9 mouse cellular contexts compared by ENCODE assay signal in the genomic region with DNA sequence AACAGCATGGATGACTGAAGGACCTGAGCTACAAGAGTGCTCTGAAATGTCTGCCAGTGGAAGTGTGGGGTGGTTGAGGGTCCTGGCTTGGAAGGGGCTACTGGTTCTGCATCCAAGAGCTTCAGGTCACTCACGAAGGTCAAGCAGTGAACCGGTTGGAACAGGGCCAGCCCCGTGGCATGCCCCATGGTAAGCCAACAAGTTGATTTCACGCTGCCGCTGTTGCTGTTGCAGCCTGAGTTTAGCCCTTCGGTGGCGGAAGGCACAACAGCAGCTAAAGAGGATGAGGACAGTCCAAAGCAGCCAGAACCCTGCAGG. TPM values are rescaled to one million over a fixed set of nuclear protein-coding genes. Genes with fewer than 3 reads are reported as not detected.
A peak's percentile ranks its signal among the peaks of the same experiment; 100 is the strongest.
DNase-seq lines count a peak whose midpoint lies in the region; ATAC-seq lines count a peak whose summit lies in the region.
"Had no signal": no experiment of that assay in that cellular context is flagged by ENCODE, and none has a peak within 500 bp of the region (broad histone marks: within the 10 kb centered on the region; RNA-seq: fewer than 3 reads in every experiment).

No protein-coding gene starts in this region.

- H3K4me2 ChIP-seq in heart, embryonic 15.5 days, result peak overlapping the region; percentile 95; the same call in 1 of the 2 replicates
- peak overlapping the region; percentile 55 for H3K4me2 ChIP-seq in embryonic facial prominence, embryonic 11.5 days (ENCODE audit: low read depth, low read length)
- peak overlapping the region; percentile 90; the same call in 1 of the 2 replicates for H3K4me2 ChIP-seq in intestine, embryonic 16.5 days (ENCODE audit: low read depth, low read length)
- H3K4me2 ChIP-seq in midbrain, embryonic 13.5 days (replicated peaks), result peak overlapping the region; percentile 98

- H3K36me3 ChIP-seq in heart, embryonic 15.5 days, result peaks cover 16% of the 10 kb centered on the region; the same call in 1 of the 2 replicates
- H3K36me3 ChIP-seq in embryonic facial prominence, embryonic 11.5 days (replicated peaks; ENCODE audit: control insufficient read depth, insufficient read depth, low read depth, low read length), result no peaks in the 10 kb centered on the region; the same call in 1 of the 2 replicates
- no peaks in the 10 kb centered on the region; the same call in 1 of the 2 replicates for H3K36me3 ChIP-seq in intestine, embryonic 16.5 days (ENCODE audit: control insufficient read depth, insufficient read depth, low read length)
- peaks cover 33% of the 10 kb centered on the region for H3K36me3 ChIP-seq in midbrain, embryonic 13.5 days

- H3K4me3 ChIP-seq in heart, embryonic 15.5 days, result 0 out of 2 replicates have a peak overlapping the region, but pooled peaks have one; percentile 77
- no peak overlapping the region; the same call in 1 of the 2 replicates for H3K4me3 ChIP-seq in embryonic facial prominence, embryonic 11.5 days (ENCODE audit: low read depth, low read length)
- peak overlapping the region; percentile 74; the same call in 1 of the 2 replicates for H3K4me3 ChIP-seq in intestine, embryonic 16.5 days (ENCODE audit: low read length)
- peak overlapping the region; percentile 74 for H3K4me3 ChIP-seq in midbrain, embryonic 13.5 days (replicated peaks)

- no peaks in the 10 kb centered on the region for H3K9me3 ChIP-seq in heart, embryonic 15.5 days (replicated peaks)
- no peaks in the 10 kb centered on the region for H3K9me3 ChIP-seq in embryonic facial prominence, embryonic 11.5 days (replicated peaks; ENCODE audit: control insufficient read depth, low read length)
- no peaks in the 10 kb centered on the region for H3K9me3 ChIP-seq in intestine, embryonic 16.5 days (ENCODE audit: control insufficient read depth, low read length)
- no peaks in the 10 kb centered on the region for H3K9me3 ChIP-seq in midbrain, embryonic 13.5 days

- peaks cover 54% of the 10 kb centered on the region for H3K4me1 ChIP-seq in heart, embryonic 15.5 days (replicated peaks)
- H3K4me1 ChIP-seq in embryonic facial prominence, embryonic 11.5 days (ENCODE audit: control insufficient read depth, insufficient read depth, low read length), result peaks cover 8% of the 10 kb centered on the region
- H3K4me1 ChIP-seq in intestine, embryonic 16.5 days (ENCODE audit: control insufficient read depth, insufficient read depth, low read length), result peaks cover 41% of the 10 kb centered on the region
- H3K4me1 ChIP-seq in midbrain, embryonic 13.5 days (replicated peaks), result peaks cover 79% of the 10 kb centered on the region

- WGBS in heart, embryonic 15.5 days, result 75% methylated on average over 7 of the region's 7 CpGs
- 74% methylated on average over 7 of the region's 7 CpGs for WGBS in embryonic facial prominence, embryonic 11.5 days
- WGBS in intestine, embryonic 16.5 days, result 76% methylated on average over 7 of the region's 7 CpGs
- 49% methylated on average over 7 of the region's 7 CpGs for WGBS in midbrain, embryonic 13.5 days

- H3K27ac ChIP-seq in heart, embryonic 15.5 days, result peak overlapping the region; percentile 31; the same call in 1 of the 2 replicates
- H3K27ac ChIP-seq in embryonic facial prominence, embryonic 11.5 days (replicated peaks; ENCODE audit: low read depth, low read length), result no peak overlapping the region
- no peak overlapping the region for H3K27ac ChIP-seq in intestine, embryonic 16.5 days (ENCODE audit: low read length)
- H3K27ac ChIP-seq in midbrain, embryonic 13.5 days, result 0 out of 2 replicates have a peak overlapping the region, but pooled peaks have one; percentile 9

- intact Hi-C loops in heart, postnatal 14 days (cut with DNase I), result loop anchor here (5.0 kb wide), 1 partner anchor 148 kb away; no protein-coding TSS in a partner anchor

- no peak for DNase-seq in heart, postnatal 14 days
- DNase-seq in embryonic facial prominence, embryonic 11.5 days (ENCODE audit: low spot score), result no peak
- DNase-seq in layer of hippocampus, postnatal 14 days (ENCODE audit: low spot score in 2 of 2), result no peak
- no peak for DNase-seq in Muller cell, postnatal 12 days (ENCODE audit: inconsistent ontology term)
- DNase-seq in lung, postnatal 36 days, result no peak

- no peak overlapping the region for H3K9ac ChIP-seq in heart, embryonic 15.5 days
- H3K9ac ChIP-seq in embryonic facial prominence, embryonic 11.5 days (replicated peaks; ENCODE audit: low read length), result peak overlapping the region; percentile 73; the same call in 1 of the 2 replicates
- H3K9ac ChIP-seq in intestine, embryonic 16.5 days (ENCODE audit: low read depth, low read length), result peak overlapping the region; percentile 81; the same call in 1 of the 2 replicates
- H3K9ac ChIP-seq in midbrain, embryonic 13.5 days (replicated peaks), result peak overlapping the region; percentile 92

- H3K27me3 ChIP-seq in heart, embryonic 15.5 days, result no peaks in the 10 kb centered on the region
- H3K27me3 ChIP-seq in embryonic facial prominence, embryonic 11.5 days (ENCODE audit: control insufficient read depth, insufficient read depth, low read length), result no peaks in the 10 kb centered on the region
- H3K27me3 ChIP-seq in intestine, embryonic 16.5 days (replicated peaks; ENCODE audit: control insufficient read depth, insufficient read depth, low read length), result no peaks in the 10 kb centered on the region
- no peaks in the 10 kb centered on the region for H3K27me3 ChIP-seq in midbrain, embryonic 13.5 days

- ATAC-seq in heart, embryonic 15.5 days (replicated peaks; ENCODE audit: insufficient number of reproducible peaks, insufficient read depth, low FRiP score, low read depth), result no peak
- no peak for ATAC-seq in embryonic facial prominence, embryonic 11.5 days (replicated peaks; ENCODE audit: insufficient number of reproducible peaks, low FRiP score, low TSS enrichment, low read depth)
- no peak for ATAC-seq in intestine, embryonic 16.5 days
- no peak for ATAC-seq in midbrain, embryonic 13.5 days

RNA-seq across cellular contexts. Expression of a gene that starts 1.7 kb away (rescaled TPM):
- polyA plus RNA-seq in heart, embryonic 15.5 days (2015; fragmentation: Nextera tagmentation; extraction: Ambion mirVana), result 81.9 and 99.5 TPM in 2 replicates
- total RNA-seq in heart, postnatal 14 days (2021), result 10 to 100 TPM; 72.4 to 80.1 TPM
- polyA plus RNA-seq in embryonic facial prominence, embryonic 11.5 days (2014; fragmentation: Nextera tagmentation; extraction: Ambion mirVana), result 146 and 156 TPM in 2 replicates
- 94.4 and 95.5 TPM in 2 replicates for polyA plus RNA-seq in intestine, embryonic 16.5 days (2015; fragmentation: Nextera tagmentation; extraction: Ambion mirVana)
- 228 and 253 TPM in 2 replicates for polyA plus RNA-seq in midbrain, embryonic 13.5 days (2015; fragmentation: Nextera tagmentation; extraction: Ambion mirVana)
- 10 to 100 TPM; 66.7 to 72.6 TPM for total RNA-seq in layer of hippocampus, postnatal 14 days (2021)

RNA-seq across cellular contexts. Expression of a gene that starts 4.4 kb away (rescaled TPM):
- 17.6 and 27.8 TPM in 2 replicates for polyA plus RNA-seq in heart, embryonic 15.5 days (2015; fragmentation: Nextera tagmentation; extraction: Ambion mirVana)
- 10 to 100 TPM; 10.4 to 11.4 TPM for total RNA-seq in heart, postnatal 14 days (2021)
- 22.1 and 23.9 TPM in 2 replicates for polyA plus RNA-seq in embryonic facial prominence, embryonic 11.5 days (2014; fragmentation: Nextera tagmentation; extraction: Ambion mirVana)
- 8.8 and 9.4 TPM in 2 replicates for polyA plus RNA-seq in intestine, embryonic 16.5 days (2015; fragmentation: Nextera tagmentation; extraction: Ambion mirVana)
- 16.0 and 26.9 TPM in 2 replicates for polyA plus RNA-seq in midbrain, embryonic 13.5 days (2015; fragmentation: Nextera tagmentation; extraction: Ambion mirVana)
- 10 to 100 TPM; 22.0 to 27.2 TPM for total RNA-seq in layer of hippocampus, postnatal 14 days (2021)

RNA-seq across cellular contexts. Expression of a gene that starts 5.5 kb away (rescaled TPM):
- 7.4 and 9.2 TPM in 2 replicates for polyA plus RNA-seq in heart, embryonic 15.5 days (2015; fragmentation: Nextera tagmentation; extraction: Ambion mirVana)
- 10 to 100 TPM; 14.2 to 15.3 TPM for total RNA-seq in heart, postnatal 14 days (2021)
- 17.5 and 19.5 TPM in 2 replicates for polyA plus RNA-seq in embryonic facial prominence, embryonic 11.5 days (2014; fragmentation: Nextera tagmentation; extraction: Ambion mirVana)
- 8.2 and 8.8 TPM in 2 replicates for polyA plus RNA-seq in intestine, embryonic 16.5 days (2015; fragmentation: Nextera tagmentation; extraction: Ambion mirVana)
- polyA plus RNA-seq in midbrain, embryonic 13.5 days (2015; fragmentation: Nextera tagmentation; extraction: Ambion mirVana), result 12.1 and 14.9 TPM in 2 replicates
- 10 to 100 TPM; 24.1 TPM for total RNA-seq in layer of hippocampus, postnatal 14 days (2021)

RNA-seq across cellular contexts. Expression of a gene that starts 10.9 kb away (rescaled TPM):
- polyA plus RNA-seq in heart, embryonic 15.5 days (2015; fragmentation: Nextera tagmentation; extraction: Ambion mirVana), result 136 and 164 TPM in 2 replicates
- 100 to 1,000 TPM; 133 to 136 TPM for total RNA-seq in heart, postnatal 14 days (2021)
- polyA plus RNA-seq in embryonic facial prominence, embryonic 11.5 days (2014; fragmentation: Nextera tagmentation; extraction: Ambion mirVana), result 126 and 129 TPM in 2 replicates
- polyA plus RNA-seq in intestine, embryonic 16.5 days (2015; fragmentation: Nextera tagmentation; extraction: Ambion mirVana), result 118 and 134 TPM in 2 replicates
- polyA plus RNA-seq in midbrain, embryonic 13.5 days (2015; fragmentation: Nextera tagmentation; extraction: Ambion mirVana), result 137 and 146 TPM in 2 replicates
- 10 to 100 TPM; 62.5 to 62.7 TPM for total RNA-seq in layer of hippocampus, postnatal 14 days (2021)

RNA-seq across cellular contexts. Expression of a gene that starts 15.6 kb away (rescaled TPM):
- polyA plus RNA-seq in heart, embryonic 15.5 days (2015; fragmentation: Nextera tagmentation; extraction: Ambion mirVana), result 19.3 and 26.2 TPM in 2 replicates
- total RNA-seq in heart, postnatal 14 days (2021), result 1 to 10 TPM; 6.9 to 8.0 TPM
- 17.7 and 18.3 TPM in 2 replicates for polyA plus RNA-seq in embryonic facial prominence, embryonic 11.5 days (2014; fragmentation: Nextera tagmentation; extraction: Ambion mirVana)
- 24.4 and 26.1 TPM in 2 replicates for polyA plus RNA-seq in intestine, embryonic 16.5 days (2015; fragmentation: Nextera tagmentation; extraction: Ambion mirVana)
- 16.5 and 18.8 TPM in 2 replicates for polyA plus RNA-seq in midbrain, embryonic 13.5 days (2015; fragmentation: Nextera tagmentation; extraction: Ambion mirVana)
- total RNA-seq in layer of hippocampus, postnatal 14 days (2021), result 10 to 100 TPM; 61.2 to 65.1 TPM
- total RNA-seq: neutrophil, adult 5-6 weeks had no signal

Comparison
In these comparisons a context has a peak if more than half of its experiments do, and no peak if none do; other contexts are left out.
1. H3K27ac ChIP-seq: peak in heart, embryonic 15.5 days (single experiment) and midbrain, embryonic 13.5 days (single experiment); none in embryonic facial prominence, embryonic 11.5 days (single experiment) and intestine, embryonic 16.5 days (single experiment).
2. Peak in every context shown above with its lines, with median percentiles within 50 percentile points of each other: H3K4me2 ChIP-seq.